Mouse (Mus musculus): ENCODE measurements around the gene Ccnyl1. TPM values are rescaled to one million over a fixed set of nuclear protein-coding genes. Genes with fewer than 3 reads are reported as not detected.

The Ccnyl1 gene
- 17.9 TPM for polyA plus RNA-seq (2014; fragmentation: Illumina TruSeq; extraction: RNeasy Lipid Tissue Mini Kit (QIAGEN cat#74804); ENCODE audit: low read depth, low replicate concordance)

DNA sequence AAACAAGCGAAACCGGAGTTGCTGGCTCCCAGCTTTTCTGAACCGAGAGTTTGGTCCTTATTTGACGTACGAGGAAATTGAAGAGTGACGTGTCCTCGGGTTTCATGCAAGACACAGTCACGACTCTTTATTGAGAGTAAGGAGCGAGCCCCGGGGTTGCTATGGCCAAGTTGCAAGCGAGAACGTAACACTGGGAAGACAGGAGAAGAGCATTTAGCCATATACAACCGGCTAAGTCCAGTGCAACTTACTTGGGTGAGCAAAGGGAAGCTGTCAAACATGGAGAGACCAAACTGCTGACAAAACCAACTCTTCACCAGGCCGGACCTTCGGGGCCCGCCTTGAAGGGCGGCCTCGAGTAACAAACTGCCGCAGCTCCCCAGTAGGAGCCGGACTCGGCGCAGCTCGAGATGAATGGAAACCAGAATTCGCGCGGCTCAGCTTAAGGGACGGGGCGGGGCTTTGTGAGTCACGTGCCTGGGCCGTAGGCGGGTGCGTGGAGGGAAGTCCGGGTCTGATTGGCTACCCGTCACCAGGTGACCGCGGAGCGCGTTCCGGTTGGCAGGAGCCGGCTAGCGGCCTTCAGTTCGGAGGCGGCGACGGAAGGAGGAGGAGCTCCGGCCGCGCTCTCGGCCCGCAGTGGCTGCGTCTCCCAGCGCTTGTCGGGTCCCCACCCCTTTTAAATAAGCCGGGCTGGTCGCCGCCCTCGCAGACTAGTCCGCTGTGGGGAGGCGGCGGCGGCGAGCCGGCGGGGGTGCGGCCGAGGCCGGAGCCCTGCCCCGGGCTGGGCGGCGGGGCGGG is at the start of gene Ccnyl1:
Gene Ccnyl1 (plus strand): TSS at position 243 of the 801 bp plus-strand sequence.

GRCm38 (mm10) chr1:64737502-64738179 is 47.4 kb downstream of the Ccnyl1 start, which contains the start of gene Fzd5:
Gene Fzd5 (minus strand): TSS chr1:64737751.

Other genes with a start within 250 kb of the Ccnyl1 start
- gene Creb1, start 157.8 kb upstream of the Ccnyl1 start, polyA plus RNA-seq (2014; fragmentation: Illumina TruSeq; extraction: RNeasy Lipid Tissue Mini Kit (QIAGEN cat#74804); ENCODE audit: low read depth, low replicate concordance) = 10.3 TPM
- 12.3 TPM for gene Mettl21a, start 73.2 kb upstream of the Ccnyl1 start, polyA plus RNA-seq (2014; fragmentation: Illumina TruSeq; extraction: RNeasy Lipid Tissue Mini Kit (QIAGEN cat#74804); ENCODE audit: low read depth, low replicate concordance)
- gene Fzd5, start 47.3 kb downstream of the Ccnyl1 start, polyA plus RNA-seq (2014; fragmentation: Illumina TruSeq; extraction: RNeasy Lipid Tissue Mini Kit (QIAGEN cat#74804); ENCODE audit: low read depth, low replicate concordance) = 5.7 TPM